Mouse (Mus musculus) adrenal gland, adult 18-20 months (tissue): ENCODE measurements around the gene Steap4. TPM values are rescaled to one million over a fixed set of nuclear protein-coding genes. Genes with fewer than 3 reads are reported as not detected.
A peak's percentile ranks its signal among the peaks of the same experiment; 100 is the strongest.
"Not testable (repeated sequence)": the region's sequence is repeated elsewhere in the genome, so short reads cannot be mapped to it uniquely, and the experiment has no call there.

Source experiments
- DNase-seq, 2 experiments: peaks; one replicate each; pipeline ENCODE4 v3.0.0; 2021 to 2022; ENCODE audit warnings: low spot score in 2 of 2
- long read RNA-seq, 2 experiments: library from polyadenylated mRNA; stranded (forward); transcript quantifications; one replicate each; pipeline ENCODE4 v2.0.0; 2021
- total RNA-seq, 2 experiments: library from RNA; stranded (reverse); gene quantifications; 1 replicate in 1 of 2; 2 replicates in 1 of 2; pipeline ENCODE4 v1.2.3; 2021

Gene Steap4
- 10 to 100 TPM; 12.6 to 64.5 TPM for total RNA-seq
- long read RNA-seq, experiment 1, transcript Steap4-201 (5 exons, 3,155 nt): major isoform, 60 of 65 reads
- long read RNA-seq, experiment 1, partial matches to known transcripts: 5 of 65 reads
- long read RNA-seq, experiment 1, other reads (novel, unspliced or antisense): 0 of 65 reads
- long read RNA-seq, experiment 2, transcript Steap4-201 (5 exons, 3,155 nt): major isoform, 34 of 41 reads
- long read RNA-seq, experiment 2, partial matches to known transcripts: 7 of 41 reads
- long read RNA-seq, experiment 2, other reads (novel, unspliced or antisense): 0 of 41 reads

DNA sequence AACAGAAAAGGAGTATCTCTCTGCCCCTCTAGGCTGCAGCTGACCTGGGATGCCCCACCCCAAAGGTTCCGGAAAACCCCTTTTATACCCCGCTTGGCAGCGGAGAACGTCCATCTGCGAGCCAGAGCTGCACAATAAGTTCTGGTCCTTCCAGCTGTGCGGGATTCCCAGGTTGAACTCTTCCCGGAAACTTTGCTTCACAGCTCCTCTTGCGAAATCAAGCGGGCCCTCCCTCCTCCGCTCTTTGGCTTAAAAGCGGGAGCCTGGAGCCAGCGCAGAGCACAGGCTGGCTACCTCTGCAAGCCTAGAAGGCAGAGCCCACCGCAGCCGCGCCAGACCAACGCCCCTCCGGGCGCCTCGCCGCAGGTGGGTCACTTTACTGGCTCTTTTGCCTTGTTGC is at the start of gene Steap4:
Gene Steap4 (plus strand): TSS at position 282 of the 400 bp plus-strand sequence.
- peak in 1 of 2 experiments; percentile 42 for DNase-seq

DNA sequence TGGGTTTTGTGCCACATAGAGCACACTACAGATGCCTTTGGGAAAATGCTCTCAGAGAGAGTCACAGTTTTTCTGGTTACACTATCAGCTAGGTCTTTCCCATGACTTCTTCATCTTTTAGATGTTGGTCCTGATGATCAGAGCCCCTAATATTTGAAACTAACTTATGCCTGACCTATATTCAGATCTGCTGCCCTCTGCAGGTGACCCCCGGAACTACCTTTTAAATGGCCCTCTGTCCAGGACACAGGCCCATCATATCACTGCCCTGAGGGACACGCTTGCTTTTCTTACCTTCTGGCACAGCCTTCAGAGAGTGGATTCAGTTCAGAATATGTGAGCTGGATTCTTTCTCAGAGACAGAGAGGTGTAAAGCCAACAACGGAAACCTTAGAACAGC is 48.3 kb upstream of the Steap4 start:
- DNase-seq: no peak

DNA sequence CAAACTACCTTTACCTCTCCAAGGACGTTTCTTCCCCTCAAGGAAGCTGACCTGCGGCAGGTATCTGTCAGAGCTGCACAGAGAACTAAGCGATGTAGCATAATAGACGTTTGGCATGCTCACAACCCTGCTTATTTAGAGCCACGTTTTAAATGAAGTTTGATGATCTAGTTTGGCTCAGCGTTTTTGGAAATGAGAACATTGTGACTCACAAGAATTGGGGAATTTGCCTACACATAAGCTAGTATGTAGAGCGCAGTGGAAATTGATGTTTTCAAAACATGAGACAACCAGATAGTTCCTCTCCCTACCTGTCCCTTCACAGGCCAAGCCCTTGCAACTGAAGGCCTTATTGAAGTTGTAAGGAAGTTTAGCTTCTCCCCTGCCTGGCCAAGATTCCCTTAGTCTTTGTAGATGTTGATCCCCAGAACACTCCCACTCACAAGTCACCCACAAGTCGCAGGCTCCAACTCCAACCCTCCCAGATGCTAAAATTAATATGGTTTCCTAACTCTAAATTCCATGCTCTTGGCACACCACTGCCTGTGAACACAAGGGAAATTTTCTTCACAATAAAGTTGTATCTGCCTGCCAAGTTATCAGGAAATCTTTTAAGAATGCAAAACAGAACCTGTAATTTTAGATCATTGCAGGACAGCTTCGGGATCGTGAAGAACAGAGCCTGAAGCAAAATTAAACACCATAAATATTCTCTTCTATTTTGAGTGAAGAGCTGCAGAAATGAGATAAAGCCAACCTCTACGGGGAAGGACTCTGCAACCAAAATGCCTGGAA is 42.6 kb upstream of the Steap4 start:
- no peak for DNase-seq

DNA sequence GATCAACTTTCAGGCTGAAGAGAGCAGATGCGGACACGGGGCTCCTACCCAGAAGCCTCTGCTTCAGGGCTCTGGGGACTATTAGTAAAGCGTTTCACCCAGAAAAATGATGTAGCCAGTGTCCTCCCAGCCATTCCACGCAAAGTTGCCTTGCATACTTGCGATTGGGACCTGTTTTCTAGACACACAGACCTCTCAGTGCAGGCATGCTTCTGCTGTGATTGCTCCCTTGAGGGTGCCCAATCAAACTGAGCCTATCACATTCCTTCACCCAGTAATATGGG is 42.0 kb upstream of the Steap4 start:
- no peak for DNase-seq

DNA sequence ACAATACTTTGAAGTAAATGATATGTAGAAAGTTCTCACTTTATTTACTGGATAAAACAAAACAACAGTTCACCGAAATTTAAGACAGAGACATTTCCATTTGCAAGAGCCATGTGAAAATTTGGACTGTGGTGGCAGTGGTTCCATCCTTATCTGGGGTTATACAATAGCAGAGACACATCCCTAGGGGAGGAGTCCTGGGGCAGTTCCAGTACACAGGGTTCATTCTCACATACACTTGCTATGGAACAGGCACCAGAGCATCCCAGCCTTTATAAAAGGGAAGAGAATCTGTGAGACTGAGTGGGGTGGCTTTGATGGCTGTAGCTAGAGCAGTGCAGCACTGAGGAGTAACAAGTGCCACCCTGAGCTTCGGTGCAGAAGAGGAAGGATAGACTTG is 40.6 kb upstream of the Steap4 start:
- DNase-seq: no peak

DNA sequence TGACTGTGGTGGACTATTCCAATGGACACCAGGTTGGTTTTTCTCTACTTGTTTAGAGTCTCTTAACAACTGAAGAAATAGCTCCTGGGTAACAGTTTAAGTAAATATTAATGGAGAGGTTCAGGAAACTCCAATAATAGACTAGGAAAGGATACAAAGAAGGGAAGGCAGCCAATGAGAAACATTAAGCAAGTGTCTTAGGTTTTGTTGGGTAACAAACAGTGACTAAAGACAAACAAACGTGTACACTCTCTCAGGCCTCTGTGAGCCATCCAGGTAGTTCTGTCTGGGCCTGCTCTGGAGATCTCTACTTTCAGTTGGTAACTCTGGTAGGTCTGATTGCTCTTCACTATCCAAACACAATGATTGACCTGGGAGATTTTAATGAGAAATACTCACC is 37.5 kb upstream of the Steap4 start:
- DNase-seq: no peak

DNA sequence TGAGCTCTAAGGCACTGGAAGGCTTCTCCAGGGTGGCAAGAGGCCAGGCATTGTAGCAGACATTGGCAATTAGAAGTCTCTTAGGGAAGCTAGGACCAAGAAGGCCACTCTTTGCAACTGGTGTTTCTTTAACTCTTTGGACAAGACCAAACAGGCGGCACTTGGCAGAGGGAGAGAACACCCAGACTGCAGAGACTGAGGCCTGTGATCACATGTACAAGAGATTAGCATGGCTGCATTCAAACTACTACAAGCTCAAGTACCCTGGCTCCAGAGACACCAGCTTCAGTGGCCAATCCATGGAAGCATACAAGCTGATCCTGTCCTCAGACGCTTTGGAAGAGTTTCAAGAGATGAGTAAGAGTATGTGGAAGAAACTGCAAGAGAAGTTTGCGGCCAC is 36.6 kb upstream of the Steap4 start:
- no peak for DNase-seq

DNA sequence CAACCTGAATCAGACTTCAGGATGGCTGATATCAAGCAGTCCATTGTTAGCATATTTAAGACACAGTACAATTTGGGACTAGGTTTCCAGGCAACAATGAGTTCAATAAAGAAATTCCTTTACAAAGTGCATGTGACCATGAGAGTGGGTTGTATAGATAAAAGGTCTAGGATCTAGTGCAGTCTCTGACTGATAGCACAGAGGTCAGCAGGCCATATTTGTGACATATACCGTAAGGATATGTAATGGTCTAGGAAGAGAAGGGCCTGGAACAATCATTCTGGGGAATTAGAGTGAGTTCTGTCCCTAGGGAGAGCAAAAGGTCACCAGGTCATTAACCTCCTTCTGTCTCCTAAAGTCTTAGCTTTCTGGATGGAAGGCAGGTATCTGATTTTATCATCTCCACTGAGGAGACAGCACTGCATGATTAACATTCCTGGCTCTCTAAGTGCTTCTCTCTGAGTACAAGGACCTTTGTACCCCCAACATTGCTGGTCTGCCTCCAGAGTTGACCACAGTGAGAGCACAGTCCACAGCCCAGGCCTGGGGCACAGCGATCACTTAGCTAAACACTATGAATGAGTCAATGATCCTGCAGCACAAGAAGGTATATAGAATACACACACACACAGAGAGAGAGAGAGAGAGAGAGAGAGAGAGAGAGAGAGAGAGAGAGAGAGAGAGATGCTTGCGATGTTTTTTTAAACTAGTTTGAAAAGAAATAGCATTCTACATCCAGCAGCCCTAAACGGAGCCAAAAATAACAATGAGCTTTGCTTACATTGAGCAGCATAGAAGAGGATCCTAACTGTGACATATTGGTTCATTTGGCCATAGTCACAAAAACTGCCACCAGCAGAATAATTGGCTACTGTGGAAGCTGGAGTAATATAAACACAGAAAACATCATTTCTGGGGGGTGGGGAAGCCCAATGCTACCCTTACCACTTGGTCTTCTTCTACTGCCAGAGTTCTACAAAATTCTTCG is 27.7 kb upstream of the Steap4 start:
- no peak for DNase-seq

DNA sequence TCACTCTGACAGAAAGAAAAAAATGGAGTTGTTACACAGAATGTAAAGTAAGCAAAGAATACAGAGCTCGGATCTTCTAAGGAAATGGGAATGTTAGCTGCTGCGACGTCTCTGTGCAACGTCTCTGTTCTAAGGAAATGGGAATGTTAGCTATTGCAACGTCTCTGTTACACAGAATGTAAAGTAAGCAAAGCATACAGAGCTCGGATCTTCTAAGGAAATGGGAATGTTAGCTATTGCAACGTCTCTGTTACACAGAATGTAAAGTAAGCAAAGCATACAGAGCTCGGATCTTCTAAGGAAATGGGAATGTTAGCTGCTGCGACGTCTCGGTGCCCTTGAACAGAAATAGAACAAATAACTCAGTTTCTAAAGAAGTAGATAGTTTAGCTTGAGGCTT is 26.8 kb upstream of the Steap4 start:
- DNase-seq: not testable (repeated sequence)

DNA sequence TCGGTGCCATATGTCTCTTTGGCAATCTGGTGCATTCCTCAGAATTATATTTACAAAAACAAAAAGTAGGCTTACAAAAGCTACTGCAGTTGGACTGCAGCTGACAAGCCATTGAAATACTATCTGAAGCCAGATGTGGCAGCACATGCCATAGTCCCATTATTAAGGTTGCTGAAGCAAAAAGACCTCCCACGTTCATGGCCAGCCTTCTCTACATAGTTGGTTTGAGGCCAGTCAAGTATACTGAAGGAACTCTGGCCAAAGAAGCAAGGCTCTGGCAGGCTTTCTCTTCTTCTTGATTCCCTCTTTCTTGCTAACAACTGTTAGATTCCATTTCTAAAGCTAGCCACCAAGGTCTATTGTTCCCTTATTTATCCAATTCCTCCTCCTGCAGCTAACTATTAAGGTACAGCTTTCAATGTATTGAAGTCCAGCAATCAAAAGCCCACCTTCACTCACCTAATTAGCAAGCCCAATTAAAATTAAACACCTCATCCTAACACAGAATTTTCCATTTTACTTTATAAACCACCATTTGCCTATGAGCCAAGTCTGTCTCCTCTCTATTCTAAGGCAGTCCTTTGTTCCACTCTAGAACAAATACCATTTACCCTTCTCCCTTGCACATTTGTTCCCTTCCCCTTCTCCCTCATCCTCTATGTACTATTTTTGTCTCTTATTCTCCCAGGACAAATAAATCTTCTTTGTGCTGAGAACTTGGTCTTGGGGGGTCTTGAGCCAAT is 26.2 kb upstream of the Steap4 start:
- no peak for DNase-seq

DNA sequence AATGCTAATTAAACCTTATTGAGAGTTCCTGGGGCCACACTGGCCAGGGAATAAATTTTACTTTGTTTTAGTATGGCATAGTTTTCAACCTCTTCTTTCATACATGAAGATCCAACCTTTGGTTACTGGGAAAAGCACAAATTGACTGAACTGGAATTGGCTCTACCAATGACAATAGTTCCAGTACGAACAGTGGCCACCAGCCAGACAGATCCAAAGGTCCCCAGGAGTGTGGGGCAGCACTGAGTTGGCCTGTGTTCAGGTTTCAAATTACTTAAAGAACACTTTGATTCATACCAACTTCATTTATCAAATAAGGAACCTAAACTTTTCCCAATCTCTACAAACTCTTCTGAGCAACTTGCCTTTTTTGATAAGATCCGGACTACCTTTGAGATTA is 5.4 kb upstream of the Steap4 start:
- DNase-seq: no peak

DNA sequence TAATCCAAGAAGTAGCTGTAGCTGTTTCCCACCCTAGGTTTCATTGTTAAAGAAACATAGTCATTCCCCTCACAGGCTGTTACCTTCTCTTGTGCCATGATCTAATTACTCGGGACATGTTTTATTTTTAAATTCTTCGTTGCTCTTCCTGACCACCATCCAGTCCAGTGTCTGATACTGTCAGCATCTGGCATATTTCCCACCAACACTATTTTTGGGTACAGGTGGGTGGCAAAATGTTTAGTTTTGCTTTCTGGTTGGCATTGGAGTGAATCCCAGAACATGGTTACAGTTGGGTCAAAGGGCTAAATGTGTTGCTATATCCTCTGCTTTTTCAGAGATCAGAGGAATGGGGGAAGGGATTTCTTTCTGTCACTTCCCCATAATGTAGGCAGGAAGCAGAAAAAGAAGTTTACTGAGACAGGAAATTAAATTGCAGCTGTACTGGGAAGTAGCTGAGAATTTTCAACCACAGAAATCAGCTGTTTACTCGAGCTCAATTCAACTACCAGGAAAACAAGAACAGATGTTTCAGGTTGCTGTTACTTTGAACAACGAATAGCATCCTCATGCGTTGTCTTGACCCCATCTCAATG is 4.8 kb upstream of the Steap4 start:
- no peak for DNase-seq

DNA sequence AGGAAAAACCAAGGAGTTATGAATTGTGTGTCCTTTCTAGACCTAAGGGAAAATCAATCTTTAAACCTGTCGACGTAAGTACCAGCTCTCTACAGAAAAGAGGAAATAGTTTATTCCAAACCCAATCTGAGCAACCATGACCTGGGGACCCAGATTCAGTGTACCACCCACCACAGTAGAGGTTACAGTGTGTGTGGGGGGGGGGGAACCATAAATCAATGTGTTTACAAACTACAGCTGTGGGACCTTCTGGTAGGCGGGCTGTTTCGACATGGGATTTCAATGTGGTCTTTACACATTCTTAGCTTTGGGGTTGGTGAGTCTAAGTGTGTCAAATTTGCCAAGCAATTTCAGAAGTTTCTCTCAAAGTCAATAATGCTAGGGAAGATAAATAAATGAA is 2.2 kb upstream of the Steap4 start:
- no peak for DNase-seq

DNA sequence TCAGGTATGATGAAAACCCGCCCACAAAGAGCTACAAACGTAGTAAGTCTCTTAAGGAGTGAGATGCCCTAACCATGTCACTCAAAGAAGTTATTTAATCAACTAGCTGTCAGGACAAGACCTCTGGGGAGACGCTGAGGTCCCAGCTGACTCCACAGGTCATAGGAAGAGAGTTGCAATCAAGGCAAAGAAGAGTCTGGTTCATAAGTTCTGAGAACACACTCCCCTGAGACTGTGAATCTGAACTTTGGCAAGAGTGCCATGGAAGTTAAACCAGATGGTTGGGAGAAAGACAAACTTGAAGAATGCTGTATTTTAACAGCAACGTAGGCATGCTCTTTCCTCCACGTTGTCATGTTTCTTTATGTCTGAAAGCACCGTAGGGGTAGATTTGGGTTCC is 971 bp upstream of the Steap4 start:
- DNase-seq: no peak

DNA sequence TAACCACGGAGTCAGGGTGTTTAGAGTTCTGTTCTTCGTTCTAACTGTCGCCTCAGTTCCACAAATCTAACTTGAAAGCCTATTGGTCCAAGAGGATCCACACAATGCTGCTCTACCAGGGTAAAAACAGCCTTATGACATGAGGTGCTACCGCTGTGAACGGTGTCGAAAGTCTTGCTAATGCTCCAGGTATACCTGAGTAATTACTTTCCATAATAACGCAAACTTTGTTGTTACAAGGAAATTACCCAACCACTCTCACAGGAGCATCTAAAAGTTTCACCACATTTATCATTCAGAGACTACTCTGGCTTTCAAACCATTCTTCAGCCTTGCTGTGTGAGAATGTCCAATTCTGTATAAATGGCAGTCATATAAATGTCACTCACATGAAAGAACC is 856 bp downstream of the Steap4 start:
- DNase-seq: no peak

DNA sequence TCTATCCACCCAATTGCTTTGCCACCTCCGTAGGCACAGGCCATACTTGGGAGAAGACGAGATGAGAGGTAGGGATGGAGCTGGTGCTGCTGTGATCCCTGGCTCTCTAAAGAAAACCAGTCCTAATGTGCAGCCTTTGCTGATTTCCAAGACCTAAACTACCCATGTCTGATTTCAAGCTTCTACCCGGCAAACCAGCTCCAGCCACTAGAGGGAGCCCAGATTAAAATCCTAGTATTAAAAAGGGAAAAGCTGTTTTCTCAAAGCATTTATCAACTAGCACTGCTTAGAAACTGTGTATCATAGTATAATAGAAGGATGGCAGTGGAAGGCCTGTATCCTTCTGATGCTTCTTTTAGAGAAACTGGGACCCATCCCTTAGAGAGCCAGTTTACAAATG is 5.0 kb downstream of the Steap4 start:
- peak; percentile 35 to 50 for DNase-seq

DNA sequence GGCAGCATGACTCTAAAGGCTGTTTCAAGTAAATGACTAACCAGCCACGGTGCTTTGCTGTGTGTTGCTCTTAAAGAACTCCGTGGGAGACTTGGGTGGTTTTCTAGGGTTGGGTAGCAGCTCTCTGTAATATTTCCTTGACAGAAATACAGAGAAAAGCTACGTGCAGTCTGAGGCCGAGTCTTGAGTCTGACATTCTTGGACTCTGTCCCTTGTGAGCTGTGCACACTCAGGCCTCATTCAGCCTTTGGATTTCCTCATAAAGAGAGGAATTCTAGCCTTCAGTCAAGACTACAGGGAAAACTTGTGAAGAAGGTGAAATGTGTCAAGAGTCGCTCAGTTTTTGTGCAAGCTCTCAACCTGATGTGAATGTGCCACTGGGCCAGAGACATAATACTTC is 7.9 kb downstream of the Steap4 start:
- no peak for DNase-seq

DNA sequence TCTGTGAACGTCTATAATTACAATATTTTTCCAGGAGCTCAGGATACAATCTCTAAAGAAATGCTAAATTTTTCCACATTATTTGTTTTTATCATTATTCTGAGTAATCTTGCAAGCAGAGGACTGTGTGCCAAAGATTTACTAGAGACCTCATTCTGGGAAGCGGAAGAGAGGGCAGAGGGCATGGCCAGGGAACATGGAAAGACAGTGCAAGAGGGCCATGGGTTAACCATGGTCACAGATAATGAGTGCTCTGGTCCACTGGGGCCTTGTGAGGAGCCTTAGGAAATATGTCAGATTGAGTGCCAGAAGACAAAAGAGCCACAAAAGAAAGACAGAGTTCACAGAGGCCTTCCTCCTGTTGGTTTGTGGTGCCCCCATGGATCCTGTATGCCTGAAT is 12.0 kb downstream of the Steap4 start:
- no peak for DNase-seq

DNA sequence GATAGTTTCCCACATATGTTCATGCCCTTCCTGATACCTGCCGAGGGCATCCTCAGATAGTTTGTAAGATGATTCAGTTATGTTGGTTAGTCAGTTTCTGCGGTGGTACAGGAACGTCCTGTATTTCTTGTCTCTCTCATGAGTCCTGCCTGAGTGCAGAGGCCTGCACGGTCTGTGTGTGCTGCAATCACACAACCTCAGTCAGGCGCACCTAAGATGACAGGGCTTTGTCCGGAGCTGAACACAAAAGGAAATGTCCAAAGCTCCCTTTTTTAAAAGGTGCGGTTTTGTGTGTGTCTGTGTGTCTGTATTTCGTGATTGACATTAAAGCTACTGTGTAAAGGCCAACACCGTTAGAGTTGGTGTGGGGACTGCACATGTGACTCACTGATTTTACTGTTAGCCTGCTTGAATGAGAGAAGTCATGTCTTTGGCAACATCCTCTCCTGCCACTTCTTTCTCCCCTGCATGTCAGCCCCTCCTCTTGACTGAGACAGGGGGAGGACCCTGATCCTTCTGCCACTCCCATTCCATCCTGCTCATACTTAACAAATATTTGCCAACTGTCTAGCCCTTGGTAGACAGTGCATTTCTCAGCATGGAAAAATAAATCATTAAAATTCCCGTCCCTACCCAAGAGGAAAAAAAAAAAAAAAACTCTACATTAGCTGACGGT is 14.4 kb downstream of the Steap4 start:
- no peak for DNase-seq

DNA sequence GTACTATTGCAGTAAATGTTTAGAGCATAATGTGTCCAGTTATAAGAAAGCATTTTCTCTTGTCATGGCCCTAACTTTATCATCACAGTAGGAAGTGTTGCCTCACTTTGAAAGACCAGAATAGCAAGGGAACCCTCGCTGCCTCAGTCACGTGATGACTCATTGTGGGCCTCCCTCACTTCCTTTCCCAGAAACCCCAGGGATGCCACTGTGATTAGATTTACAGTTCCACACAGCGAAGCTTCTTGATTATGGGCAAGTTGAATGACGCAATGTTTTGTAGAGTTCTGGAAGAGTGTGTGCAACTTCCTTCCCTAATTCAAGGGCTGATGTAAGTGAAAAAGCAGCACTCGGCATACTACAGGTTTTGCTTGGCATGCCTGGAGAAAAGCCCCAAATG is 20.3 kb downstream of the Steap4 start:
- no peak for DNase-seq
